Mouse (Mus musculus): Measurements from ENCODE around the gene Gtsf1l.

Gene Gtsf1l

GRCm38 (mm10) chr2:163087728-163088127, at the start of gene Gtsf1l:
Gene Gtsf1l (minus strand): TSS chr2:163087855.
- no peak for DNase-seq (ENCODE audit: low spot score in 2 of 2)

- no peak for DNase-seq (ENCODE audit: low spot score in 2 of 2)
These were observed 49.3 kb upstream of the Gtsf1l start for GRCm38 (mm10) chr2:163136996-163137395.

DNA sequence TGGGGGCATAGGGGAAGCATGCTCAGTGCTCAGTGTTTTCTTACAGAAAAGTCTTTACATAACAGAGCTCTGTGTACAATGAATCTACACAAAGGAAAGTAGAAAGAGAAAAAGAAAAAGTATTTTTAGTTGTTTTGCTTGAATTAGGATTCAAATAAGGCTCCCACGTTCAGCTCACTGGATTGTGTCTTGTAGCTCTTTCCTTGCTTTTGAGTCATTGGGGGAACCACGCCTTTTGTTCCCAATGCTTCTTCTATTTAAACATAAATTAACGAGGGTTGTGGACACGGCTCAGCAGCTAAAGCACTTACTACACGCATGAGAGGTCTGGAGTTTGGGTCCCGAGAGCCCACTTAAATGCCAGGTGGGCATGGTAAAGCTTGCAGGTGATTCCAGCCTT, 48.3 kb upstream of the Gtsf1l start:
- DNase-seq (ENCODE audit: low spot score in 2 of 2) = no peak

GRCm38 (mm10) chr2:163132314-163132713, 44.7 kb upstream of the Gtsf1l start:
- DNase-seq (ENCODE audit: low spot score in 2 of 2) = no peak

GRCm38 (mm10) chr2:163130837-163131236, 43.2 kb upstream of the Gtsf1l start:
- no peak for DNase-seq (ENCODE audit: low spot score in 2 of 2)

DNA sequence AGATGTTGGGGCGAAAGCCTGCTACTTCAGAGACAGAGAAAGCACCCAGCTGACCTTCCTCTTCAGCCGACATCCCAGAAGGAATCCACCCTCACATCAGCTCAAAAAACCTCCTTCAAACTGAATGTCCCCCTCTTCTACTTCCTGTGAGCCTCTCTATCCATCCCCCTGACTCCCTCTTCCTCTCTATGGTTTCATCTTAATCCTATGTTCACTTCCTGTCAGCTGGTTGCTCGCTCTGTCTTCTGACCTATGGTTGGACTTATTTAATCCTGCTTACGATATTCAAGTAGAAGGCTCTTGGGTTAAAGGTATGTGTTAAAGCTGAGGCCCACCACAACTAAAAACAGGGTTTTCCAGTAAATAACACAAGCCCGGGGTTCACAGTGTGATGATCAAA, 35.8 kb upstream of the Gtsf1l start:
- no peak for DNase-seq (ENCODE audit: low spot score in 2 of 2)

GRCm38 (mm10) chr2:163122319-163122718, 34.7 kb upstream of the Gtsf1l start:
- DNase-seq (ENCODE audit: low spot score in 2 of 2) = no peak

- DNase-seq (ENCODE audit: low spot score in 2 of 2) = no peak
These were observed 33.7 kb upstream of the Gtsf1l start for GRCm38 (mm10) chr2:163121353-163121660.

DNA sequence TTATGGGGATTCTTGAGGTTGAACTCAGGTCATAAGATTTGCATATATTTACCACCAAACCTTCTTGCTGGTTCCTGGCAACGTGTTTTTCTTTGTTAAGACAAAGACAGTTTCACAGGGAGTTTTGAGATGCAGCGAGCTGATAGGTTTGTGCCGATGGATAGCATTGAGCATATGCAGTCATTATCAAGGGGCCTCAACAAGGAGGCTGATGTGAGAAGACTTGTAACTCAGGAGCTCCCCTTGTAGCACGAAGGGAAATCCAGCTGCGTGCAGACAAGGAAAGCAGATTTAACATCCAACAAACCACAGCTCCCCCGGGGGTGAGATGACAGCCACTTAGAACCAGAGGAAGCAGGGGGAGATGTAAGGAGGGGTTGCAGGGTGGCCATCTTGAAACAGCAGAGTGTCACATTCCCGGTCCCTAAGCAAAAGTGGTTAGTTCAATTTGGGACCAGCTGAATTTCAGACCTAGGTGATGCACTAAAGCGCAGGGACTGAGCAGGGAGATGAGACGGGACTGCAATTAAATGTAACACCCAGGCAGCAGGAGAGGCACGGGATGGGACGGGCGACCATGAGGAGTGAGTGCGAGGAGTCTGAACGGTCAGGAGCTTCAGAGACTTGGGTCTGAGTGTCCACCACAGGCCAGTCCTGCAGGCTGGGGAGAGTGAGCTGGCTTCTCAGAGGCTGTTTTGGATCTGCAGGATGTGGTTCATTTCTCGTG, 33.1 kb upstream of the Gtsf1l start:
- no peak for DNase-seq (ENCODE audit: low spot score in 2 of 2)

GRCm38 (mm10) chr2:163111413-163112201, 24.0 kb upstream of the Gtsf1l start:
- DNase-seq (ENCODE audit: low spot score in 2 of 2) = no peak

GRCm38 (mm10) chr2:163110706-163111105, 23.1 kb upstream of the Gtsf1l start:
- no peak for DNase-seq (ENCODE audit: low spot score in 2 of 2)

- DNase-seq (ENCODE audit: low spot score in 2 of 2) = no peak
These were observed 20.7 kb upstream of the Gtsf1l start for GRCm38 (mm10) chr2:163108385-163108784.

GRCm38 (mm10) chr2:163104086-163104770, 16.6 kb upstream of the Gtsf1l start:
- DNase-seq (ENCODE audit: low spot score in 2 of 2) = no peak

GRCm38 (mm10) chr2:163102900-163103653, 15.4 kb upstream of the Gtsf1l start:
- no peak for DNase-seq (ENCODE audit: low spot score in 2 of 2)

DNA sequence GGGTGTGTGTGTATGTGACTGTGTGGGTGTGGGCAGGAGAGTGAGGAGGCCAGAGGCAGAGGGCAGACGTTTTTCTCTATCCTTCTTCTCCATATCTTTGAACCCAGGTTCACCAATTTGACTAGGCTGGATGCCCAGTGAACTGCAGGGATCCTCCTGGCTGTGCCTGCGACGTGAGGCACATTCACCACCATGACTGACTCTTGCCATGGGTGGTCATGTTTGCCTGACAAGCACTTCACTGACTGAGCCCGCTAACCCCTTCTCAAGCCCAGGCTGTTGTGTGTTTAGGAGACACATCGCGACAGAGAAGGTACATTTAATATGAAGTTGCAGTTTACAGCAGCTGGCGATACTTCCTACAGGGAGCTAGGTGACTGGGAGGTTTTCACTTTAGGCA, 14.6 kb upstream of the Gtsf1l start:
- no peak for DNase-seq (ENCODE audit: low spot score in 2 of 2)

GRCm38 (mm10) chr2:163101646-163102203, 14.1 kb upstream of the Gtsf1l start:
- DNase-seq (ENCODE audit: low spot score in 2 of 2) = peak; percentile 42 to 81

DNA sequence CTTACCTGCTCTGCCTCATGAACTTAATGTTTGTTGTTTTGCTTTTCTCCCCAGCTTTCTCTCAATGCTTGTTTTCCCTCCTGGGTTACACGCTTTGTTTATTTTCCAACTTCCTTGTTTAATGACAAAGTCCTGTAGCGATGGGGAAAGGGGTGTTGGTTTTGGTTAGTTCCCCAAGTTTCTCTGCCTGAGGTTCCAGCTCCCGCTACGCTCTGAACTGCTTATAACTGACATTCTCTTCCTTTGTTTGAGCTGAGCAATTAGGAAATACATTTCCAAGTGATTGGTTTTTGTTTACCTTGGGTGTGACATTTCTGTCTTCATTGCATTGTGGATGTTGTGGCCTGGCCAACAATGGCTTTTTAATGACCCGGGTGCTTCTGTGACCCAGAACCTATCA, 12.9 kb upstream of the Gtsf1l start:
- no peak for DNase-seq (ENCODE audit: low spot score in 2 of 2)

GRCm38 (mm10) chr2:163099919-163100318, 12.3 kb upstream of the Gtsf1l start:
- DNase-seq (ENCODE audit: low spot score in 2 of 2) = no peak

- DNase-seq (ENCODE audit: low spot score in 2 of 2) = no peak
These were observed 8.1 kb upstream of the Gtsf1l start for GRCm38 (mm10) chr2:163095784-163096183.

GRCm38 (mm10) chr2:163094909-163095308, 7.3 kb upstream of the Gtsf1l start:
- DNase-seq (ENCODE audit: low spot score in 2 of 2) = no peak

DNA sequence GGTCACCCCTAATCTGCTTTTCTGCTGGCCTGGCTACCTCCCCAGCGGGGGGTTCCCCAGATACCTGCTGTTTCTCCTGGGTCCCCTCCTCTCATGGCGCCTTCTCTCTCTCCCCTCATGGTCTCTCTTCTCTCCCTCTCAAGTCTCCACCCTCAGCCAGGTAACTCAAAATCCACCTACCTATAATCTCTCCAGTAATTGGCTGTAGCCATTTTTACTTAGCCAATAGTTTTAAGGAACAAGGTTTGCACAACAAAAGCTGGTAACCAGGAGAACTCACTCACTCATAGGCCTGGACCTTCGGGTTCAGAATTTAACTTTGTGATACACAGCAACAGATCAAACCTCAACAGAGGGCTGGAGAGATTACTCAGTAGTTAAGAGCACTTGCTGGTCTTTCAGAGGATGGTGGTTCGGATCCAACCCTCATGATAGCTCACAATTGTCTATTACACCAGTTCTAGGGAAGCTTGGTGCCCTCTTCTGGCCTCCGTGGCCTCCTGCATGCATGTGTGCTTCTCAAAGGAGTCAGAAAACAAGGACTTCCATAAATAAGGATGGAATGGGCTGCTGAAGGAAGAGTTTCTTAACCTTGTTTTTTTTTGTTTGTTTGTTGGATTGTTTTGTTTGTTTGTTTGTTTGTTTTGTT, 1.9 kb upstream of the Gtsf1l start:
- no peak for DNase-seq (ENCODE audit: low spot score in 2 of 2)
